Mouse (Mus musculus) lung, adult 18-20 months (tissue): ENCODE data around the gene Cog2.

Experiments used
- DNase-seq, 2 experiments: peaks; one replicate each; pipeline ENCODE4 v3.0.0; 2022; ENCODE audit warnings: mixed read lengths in 2 of 2

Cog2 gene

DNA sequence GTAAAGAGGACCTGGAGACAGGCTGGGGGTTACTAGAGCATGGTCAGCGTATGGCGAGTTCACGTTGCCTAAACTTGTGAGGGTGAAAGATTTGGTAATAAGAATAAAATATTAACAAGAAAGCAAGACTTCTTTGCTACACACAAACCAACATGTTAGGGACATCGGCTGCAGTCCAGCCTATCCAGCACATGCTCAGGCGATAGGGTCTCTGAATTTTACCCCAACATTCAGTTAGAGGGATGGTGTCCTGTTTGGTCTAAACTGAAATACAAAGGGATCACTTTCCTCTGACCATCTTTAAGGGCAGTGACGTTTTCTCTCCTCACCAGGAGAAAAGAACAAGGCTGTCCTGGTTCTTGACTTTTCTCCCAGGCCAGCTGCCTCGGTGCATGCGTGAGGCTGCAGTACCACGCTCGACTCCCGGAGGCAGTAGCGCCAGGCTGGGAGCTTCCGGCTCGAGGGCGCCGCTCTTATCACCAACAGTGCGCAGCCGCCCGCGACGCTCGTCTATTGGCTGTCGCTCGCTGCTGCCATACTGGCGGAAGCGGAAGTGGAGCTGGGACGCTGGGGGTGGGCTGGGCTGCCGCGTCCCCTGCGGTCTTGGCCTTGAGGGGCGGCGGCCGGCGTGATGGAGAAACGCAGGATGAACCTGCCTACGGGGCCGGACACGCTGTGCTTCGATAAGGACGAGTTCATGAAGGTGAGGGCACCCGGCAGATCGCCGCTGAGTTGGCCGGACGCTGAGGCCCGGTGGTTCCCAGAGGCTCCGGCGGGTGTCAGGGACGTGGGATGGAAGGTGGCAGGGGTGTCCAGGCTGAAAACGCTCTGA is at the start of gene Cog2:
TSS of gene Cog2 (plus strand) at position 519 of the 832 bp plus-strand sequence.
- DNase-seq: peak; percentile 88 to 92

DNA sequence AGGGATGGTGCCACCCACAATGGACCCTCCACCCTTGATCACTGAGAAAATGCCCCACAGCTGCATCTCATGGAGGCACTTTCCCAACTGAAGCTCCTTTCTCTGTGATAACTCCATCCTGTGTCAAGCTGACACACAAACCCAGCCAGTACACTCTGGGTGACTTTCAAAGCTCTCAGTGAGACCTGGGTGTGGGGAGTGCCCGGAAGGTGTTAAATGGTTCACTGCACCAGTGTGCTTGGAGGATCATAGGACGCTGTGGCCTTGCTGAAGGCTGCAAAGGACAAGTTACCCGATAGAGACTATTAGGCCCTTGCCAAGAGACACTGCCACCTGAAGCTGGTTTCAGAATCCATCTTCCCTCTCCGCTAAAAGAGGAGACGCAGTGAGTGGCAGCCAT is 44.9 kb upstream of the Cog2 start:
- no peak for DNase-seq

DNA sequence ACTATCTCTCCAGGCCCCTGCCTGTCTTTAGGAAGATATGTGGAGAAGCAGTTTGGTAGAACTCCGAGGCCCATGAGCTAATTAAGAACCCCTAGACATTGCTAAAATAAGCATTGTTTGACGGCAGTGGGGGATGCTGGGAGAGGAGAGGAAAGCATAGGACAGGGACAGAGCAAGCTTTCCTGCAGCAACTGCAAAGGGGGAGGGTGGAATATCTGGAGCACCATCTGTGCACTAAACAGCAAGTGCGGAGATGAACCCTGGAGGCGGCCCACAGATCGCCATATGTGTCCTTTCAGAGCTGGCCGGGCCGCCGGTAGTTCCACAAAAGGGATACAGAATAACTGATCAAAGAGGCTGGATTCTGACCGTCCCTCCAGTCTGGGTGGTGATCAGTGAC is 43.9 kb upstream of the Cog2 start:
- no peak for DNase-seq

DNA sequence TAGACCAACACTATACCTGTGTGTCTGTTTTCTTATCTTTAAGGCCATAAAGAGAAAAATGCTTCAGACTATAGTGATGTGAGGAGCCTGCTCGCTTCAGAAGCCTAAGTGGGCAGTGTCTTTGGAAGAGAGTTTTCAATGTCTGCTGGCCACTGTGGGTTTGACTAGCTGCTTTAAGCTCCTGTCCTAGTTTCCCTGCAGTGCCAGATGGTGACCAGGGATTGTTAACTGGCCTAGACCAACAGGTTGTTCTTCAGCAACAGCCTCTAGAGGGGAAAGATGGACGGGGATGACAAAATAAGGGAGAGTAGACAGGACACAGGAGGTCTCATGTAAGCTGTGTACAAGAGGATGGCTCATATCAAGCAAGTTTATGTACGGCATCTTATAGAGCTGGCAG is 41.3 kb upstream of the Cog2 start:
- no peak for DNase-seq

DNA sequence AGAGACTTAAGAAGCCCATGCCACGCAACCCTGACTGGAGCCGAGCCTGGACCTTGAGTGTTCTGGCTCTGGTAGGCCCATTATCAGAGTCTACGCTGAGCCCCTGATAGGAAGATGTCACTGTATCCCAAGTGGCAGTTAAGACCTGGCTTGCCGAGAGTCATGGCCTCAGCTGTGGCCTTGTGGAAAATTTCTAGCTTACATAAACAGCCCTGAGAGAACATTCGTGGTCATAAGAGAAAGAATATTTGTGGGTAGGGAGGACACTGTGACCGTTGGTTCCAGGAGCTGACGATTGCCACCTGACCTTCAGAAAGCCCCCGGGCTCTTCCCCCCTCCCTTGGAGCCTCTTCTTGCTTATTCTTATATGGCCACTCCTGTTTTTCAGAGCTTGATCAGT is 40.2 kb upstream of the Cog2 start:
- DNase-seq: no peak

DNA sequence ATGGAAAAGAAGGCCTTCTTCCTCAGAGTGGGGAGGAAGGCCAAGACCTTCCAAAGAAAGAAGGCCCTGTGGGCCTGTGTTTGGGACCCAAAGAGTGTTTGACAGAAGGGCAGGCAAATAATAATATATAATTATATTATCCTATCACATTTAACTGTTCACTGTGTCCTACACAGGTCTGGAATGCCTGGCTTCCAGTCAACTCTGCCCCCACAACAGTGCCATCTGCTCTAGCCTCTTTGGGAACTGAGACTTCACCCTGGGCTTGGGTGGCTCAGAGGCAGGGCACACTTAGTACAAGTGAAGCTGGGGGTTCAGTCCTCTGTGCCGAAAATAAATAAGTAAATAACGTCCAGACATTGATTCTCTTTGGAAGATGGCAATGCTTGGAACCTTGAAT is 37.8 kb upstream of the Cog2 start:
- DNase-seq: no peak

DNA sequence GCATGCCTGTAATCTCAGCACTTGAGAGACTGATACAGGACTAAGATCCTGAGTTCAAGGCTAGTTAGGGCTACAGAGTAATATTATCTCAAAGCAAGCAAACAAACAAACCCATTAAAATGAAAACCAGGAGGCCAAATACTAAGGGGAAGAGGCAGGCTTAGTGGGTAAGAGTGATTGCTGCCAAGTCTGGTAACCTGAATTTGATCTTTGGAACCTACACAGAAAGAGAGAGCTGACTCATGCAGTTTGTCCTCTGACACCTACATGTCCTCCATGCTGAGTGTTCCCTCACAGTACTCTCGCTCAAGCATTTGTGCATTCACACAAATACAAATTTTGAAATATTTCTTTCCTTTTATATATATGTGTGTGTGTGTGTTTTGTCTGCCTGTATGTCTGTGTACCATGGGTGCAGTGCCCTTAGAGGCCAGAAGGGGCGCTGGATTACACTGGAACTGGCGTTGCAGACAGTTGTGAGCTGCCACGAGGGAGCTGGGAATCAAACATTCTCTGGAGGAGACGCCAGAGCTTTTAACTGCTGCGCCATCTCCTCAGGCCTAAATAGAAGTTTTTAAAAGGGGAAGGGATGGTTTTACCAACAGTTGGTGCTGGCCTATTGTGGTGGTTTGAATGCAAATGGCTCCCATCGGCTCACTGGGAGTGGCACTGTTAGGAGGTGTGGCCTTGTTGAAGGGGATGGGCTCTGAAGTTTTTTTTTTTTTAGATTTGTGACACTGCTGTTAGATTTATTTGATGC is 37.0 kb upstream of the Cog2 start:
- no peak for DNase-seq

DNA sequence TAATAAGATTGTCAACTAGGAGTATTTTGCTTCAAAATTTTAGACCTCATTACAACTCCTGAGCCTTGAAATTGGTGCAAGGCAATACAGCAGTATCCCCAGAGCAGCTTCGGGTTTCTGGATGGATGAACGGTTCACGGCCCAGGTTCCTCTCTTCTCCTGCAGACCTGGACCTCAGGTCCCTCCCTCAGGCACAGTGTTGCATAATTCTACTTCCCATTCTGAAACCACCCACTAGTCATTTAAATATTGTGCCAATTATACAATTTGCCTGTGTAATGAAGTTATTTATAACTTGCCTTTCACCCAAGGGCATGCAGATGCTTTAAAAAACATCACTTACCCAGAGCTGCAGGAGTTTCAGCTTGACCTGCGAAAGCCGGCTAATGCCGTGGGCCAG is 31.3 kb upstream of the Cog2 start:
- DNase-seq: no peak

DNA sequence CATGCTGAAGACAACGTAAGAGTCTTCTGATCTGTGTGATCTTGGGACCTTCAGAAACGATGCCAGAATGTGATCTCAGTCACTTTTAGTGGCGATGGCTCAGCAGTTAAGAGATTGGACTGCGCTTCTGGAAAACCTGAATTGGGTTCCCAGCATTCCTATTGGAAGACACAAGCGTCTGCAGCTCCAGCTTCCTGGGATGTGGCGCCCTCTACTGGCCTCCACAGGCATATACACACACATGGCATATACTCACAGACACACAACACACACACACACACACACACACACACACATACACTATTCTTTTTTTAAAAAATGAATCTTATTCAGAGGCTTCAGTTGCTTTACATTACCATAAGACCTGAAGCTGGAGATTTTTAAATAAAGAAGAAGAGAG is 30.8 kb upstream of the Cog2 start:
- no peak for DNase-seq

DNA sequence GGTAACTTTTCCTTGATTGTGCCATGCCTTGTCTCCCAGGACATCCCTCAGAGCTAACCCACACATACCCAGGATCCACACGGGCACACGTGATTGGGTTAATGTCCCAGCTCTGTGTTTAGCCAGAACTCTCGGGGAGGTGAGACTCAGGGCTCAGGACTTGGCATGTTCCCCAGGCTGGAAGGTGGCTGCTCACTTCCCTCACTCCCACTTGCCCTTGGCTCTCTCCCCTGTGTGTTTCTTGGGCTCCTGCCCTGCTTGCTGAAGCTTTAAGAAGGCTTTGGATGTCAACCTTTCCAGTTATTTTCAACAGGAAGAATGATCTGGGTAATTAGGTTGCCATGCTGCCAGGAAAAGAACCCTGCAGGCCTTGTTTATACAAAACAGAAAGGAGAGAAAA is 26.2 kb upstream of the Cog2 start:
- no peak for DNase-seq

DNA sequence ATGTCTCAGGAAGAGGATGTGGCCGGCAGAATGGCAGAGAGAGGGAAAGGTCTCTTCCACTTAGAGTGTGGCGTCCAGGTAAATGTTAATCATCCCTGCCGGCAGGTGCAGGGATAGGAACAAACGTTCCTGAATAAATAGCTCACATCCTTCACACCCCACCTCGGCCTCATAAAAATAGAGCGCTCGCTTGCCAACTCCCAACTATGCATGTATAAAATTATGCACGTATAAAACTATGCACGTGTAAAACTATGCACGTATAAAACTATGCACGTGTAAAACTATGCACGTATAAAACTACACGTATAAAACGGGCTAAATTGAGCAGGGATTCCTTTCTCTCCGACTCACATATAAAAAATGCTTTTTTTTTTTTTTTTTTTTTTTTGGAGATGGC is 25.6 kb upstream of the Cog2 start:
- DNase-seq: no peak

DNA sequence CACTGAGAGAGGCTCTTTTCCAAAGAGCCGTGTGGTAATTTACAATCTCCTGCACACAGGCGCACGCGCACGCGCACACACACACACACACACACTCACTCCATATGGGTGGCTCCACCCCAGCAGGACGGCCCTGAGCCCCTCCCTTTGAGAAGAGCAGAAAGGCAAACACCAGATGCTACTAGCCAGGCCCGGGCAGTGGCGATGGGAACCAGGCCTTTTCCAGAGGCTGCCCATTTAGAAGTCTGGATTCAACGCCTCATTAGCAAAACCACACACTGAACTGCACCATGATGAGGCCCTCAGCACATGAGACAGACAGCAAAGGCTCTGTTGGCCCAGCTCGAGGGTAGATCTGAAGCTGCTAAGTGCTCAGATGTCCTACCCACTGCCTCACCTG is 24.9 kb upstream of the Cog2 start:
- DNase-seq: no peak

DNA sequence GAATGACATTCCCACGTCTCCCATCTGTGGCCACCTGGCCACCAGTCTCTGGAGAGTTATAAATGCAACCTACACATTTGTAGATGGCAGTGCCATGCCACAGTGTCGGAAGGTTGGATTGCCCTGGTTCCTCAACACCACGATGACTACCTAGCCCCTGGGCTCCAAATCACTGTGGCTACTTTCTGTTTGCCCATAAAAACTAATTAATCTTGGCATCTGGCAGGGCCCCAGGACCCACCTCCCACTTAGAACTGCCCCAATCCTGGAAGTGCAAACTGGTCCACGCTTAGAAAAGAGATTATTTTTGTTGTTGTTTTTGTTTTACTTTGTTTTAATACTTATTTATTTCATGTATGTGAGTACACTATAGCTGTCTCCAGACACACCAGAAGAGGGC is 24.3 kb upstream of the Cog2 start:
- no peak for DNase-seq

DNA sequence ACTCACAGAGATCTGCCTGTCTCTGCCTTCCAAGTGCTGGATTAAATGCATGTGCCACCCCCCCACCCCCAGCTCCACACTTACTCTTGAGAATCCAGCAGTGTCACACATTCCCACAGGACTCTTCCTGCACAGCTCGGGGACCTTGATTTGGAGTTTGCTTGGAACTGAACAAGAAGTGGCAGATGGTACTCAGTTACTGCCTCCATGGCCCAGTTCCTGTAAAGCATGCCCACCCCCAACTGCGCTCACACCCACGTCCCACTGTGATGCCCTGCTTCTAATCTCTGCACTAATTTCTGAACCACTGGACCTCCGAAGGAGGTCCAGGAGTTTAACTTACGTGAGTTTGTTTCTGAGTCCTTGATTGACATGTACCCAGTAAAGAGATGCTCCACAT is 23.7 kb upstream of the Cog2 start:
- DNase-seq: no peak

DNA sequence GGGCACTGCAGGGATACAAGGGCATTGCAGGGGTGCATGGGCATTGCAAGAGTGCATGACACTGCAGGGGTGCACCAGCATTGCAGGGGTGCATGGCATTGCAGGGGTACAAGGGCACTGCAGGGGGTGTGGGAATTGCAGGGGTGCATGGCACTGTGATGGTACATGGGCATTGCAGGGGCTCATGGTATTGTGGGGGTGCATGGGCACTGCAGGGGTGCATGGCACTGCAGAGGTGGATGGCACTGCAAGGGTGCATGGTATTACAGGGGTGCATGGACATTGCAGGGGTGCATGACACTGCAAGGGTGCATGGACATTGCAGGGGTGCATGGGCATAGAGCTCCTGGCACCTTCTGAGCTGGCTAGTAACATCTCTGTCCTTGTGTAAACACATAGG is 22.2 kb upstream of the Cog2 start:
- DNase-seq: no peak

DNA sequence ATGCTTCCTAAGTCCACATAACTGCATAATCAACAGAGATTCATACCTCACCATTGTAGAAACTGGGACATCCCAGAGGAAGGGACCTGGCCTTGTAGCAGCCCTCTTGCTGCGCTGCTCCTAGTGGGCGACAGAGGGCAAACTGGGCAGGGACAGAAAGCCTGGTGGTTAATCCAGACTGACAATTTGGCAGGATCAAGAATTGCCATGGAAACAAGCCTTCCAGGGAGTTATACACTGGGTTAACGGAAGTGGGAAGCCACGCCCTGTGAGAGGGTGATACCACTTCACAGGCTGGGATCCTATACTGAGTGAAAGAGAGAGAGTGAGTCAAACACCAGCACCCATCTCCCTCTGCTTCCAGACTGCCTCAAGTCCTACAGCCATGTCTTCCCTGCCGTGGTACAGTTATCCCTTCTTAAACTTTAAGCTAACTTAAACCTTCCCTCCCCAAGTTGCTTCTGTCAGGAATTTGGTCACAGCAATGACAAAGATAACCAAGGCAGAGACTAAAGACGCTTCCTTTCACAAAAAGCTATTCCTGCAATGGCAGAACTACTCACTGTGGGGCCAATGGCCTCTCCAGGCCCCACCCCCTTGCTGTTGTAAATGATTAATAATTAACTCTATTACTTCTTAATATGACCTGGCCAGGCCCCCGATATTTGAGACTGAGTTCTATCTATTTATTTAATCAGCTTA is 21.2 kb upstream of the Cog2 start:
- no peak for DNase-seq

DNA sequence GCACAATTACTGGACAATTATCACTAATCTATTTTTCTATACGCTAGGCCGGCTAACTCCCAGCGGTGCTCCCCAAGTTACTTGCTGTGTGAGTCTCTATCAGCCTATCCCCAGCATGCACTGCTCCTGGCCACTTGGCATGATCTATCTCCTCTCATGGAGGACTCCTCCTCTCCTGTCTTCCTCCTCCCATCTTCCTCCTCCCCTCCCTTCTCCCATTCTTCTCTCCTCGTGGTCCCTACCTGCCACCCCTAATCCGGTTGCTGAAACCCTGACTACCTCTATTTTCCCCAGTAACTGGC is 20.7 kb upstream of the Cog2 start:
- DNase-seq: no peak

DNA sequence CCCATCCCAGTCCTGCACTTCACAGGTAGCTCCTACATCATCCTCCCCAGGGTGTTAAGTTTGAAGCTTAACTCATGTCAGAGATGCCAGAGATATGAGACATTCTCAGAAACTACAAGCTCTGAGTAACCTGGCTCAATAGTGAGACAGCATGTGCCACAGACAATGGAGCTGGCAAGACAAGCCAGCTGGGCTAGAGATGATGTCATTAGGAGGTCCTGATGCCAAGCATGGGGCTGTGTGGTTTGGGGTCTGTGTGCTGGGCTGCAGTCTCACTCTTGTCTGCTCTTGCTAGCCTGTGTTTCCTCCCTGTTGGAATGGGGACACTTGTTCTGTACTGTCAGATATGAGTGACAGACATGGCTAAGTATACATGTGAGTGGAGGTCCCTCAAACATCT is 14.9 kb upstream of the Cog2 start:
- no peak for DNase-seq

DNA sequence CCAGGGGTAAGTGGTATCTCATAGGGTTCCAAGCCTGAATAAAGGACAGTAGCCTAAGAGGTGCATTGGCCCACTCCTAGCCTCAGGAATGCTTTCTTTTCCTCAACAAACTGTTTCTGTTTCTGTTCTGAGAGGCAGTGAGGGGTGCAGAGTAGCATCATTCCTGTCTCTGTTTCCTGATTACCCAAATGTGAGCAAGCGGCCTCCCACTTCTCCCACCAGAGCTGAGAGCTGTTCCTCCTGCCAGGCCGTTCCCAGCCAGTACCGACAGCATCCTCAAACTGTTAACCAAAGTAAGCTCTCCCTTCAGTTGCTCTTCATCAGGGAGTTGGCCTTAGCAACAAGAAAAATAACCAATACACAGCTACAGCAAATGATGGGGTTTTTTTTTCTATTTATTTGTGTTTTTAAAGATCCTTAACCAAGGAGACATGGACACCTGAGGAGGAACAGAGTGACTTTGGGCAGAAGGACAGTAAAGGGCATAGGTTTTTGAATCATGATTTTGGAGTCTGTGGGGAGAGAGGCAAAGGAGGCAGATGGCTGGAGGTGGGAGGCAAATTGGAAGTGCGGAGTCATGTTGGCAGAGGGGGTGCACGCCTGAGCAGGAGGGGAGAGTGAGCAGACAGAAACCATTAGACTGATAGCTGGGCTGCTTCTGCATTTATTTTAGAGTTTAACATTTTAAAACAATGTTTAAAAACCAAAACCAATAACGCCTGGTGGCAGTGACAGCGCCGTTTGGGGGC is 12.8 kb upstream of the Cog2 start:
- DNase-seq: no peak

DNA sequence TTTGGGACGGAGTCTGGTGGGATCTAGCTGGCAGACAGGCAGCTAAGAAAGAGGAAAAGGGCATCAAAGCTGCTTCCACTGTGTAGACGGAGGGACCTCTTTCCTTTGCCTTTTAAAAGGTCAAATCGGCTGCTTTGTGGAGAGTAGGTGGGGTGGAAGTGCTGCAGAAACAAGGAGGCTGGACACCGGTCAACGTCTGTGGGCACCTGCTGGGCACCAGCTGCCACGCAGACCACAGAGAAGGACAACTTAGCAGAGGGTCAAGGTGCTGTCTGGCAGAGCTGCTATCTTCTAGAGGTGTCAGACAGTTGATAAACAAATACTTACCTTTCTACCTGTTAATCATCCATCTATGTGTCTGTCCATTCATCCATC is 12.3 kb upstream of the Cog2 start:
- DNase-seq: no peak

DNA sequence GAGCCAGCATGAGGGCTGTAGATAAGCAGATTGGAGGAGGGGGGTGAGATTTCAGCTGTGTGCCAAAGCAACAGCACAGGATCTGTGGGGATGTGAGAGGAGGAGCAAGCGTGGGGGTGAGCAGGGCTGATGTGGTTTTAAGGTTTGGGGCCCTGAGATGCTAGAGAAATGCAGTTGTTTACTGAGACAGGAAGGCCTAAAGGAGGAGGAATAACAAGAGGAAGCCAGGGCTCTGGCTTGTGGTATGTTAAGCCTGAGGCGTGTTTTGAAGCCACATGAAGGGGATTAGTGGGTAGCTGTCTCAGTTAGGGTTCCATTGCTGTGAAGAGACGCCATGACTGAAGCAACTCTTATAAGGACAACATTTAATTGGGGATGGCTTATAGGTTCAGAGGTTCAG is 11.4 kb upstream of the Cog2 start:
- no peak for DNase-seq

DNA sequence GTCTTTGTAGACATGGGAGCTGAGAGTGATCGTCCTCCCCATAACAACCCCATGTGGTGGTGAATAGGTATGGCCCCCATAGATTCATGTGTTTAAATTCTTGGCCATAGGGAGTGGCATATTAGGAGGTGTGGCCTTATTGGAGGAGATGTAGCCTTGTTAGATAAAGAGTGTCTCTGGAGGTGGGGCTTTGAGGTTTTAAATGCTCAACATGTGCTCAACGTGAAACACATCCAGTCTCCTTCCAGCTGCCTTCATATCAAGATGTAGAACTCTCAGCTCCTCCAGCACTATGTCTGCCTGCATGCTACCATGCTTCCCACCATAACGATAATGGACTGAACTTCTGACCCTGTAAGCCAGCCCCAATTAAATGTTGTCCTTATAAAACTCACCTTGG is 4.5 kb upstream of the Cog2 start:
- no peak for DNase-seq

DNA sequence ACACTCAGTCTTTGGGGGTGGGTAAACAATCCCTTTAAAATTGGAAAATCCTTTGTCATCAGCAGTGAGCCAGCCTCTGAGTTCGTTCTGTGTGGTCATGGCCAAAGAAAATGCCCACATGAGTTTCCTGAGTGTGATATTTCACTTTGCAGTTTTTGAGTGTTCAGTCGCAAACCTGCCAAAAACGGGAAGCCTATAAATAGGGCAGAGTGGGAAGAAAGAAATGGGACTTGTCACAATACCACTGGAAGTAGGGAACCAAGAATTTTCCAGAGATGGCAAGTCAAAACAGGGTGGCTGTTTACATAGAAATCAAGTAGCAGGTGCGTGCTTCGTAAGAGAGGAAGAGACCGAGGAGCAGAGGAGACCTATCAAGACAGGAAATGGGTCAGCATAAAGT is 4.0 kb upstream of the Cog2 start:
- no peak for DNase-seq

DNA sequence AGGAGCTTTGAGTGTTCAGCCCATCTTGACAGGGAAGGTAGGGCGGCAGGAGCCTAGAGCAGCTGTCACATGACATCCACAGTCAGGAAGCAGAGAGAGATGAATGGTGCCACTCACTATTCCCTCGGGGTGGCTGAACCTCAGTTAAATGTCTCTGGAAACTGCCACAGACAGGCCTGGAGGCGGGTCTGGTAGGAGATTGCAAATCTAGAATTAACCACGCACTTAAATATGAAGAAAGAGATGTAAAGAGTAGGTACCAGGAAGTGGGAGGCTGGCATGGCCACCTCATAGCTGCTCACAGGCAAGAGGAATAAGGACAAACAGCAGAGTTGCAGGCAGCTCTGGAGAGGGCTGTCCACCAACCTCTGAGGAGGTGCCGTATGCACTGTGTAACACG is 3.4 kb upstream of the Cog2 start:
- no peak for DNase-seq
